Mouse (Mus musculus) liver, embryonic 12.5 days (tissue): ENCODE data around the gene 4931406P16Rik. TPM values are rescaled to one million over a fixed set of nuclear protein-coding genes. Genes with fewer than 3 reads are reported as not detected.

Experiments
- ATAC-seq: fragments of 200-750 bp; cut with Nextera tagmentation; 2 replicates; pipeline ENCODE4 v1.8.0; 2017; ENCODE audit warnings: moderate number of reproducible peaks, mild to moderate bottlenecking, moderate library complexity
- H3K27ac ChIP-seq: fragments of 300-500 bp; sonication (generic); 2 replicates; pipeline ENCODE4 v1.5.1; 2016; ENCODE audit warnings: mild to moderate bottlenecking
- H3K27me3 ChIP-seq: fragments of 300-500 bp; sonication (generic); replicated peaks from 2 replicates; pipeline ENCODE4 v1.6.1; 2016; ENCODE audit warnings: mild to moderate bottlenecking, moderate library complexity
- H3K36me3 ChIP-seq: fragments of 300-500 bp; sonication (generic); 2 replicates; pipeline ENCODE4 v1.6.1; 2016; ENCODE audit warnings: mild to moderate bottlenecking, moderate library complexity
- H3K4me1 ChIP-seq: fragments of 300-500 bp; sonication (generic); 2 replicates; pipeline ENCODE4 v1.6.1; 2016
- H3K4me2 ChIP-seq: fragments of 300-500 bp; sonication (generic); 2 replicates; pipeline ENCODE4 v1.6.1; 2016; ENCODE audit warnings: mild to moderate bottlenecking, moderate library complexity
- H3K4me3 ChIP-seq: fragments of 300-500 bp; sonication (generic); 2 replicates; pipeline ENCODE4 v1.5.1; 2016; ENCODE audit warnings: mild to moderate bottlenecking, moderate library complexity
- H3K9ac ChIP-seq: fragments of 300-500 bp; sonication (generic); 2 replicates; pipeline ENCODE4 v1.6.1; 2016; ENCODE audit warnings: mild to moderate bottlenecking, moderate library complexity
- H3K9me3 ChIP-seq: fragments of 300-500 bp; sonication (generic); replicated peaks from 2 replicates; pipeline ENCODE4 v1.6.1; 2016; ENCODE audit warnings: mild to moderate bottlenecking, moderate library complexity
- WGBS: fragments of 180-500 bp; shearing (Covaris S2); methylation state at CpG from one replicate; pipeline ENCODE4 v1.1.7; 2016; ENCODE audit not compliant: insufficient replicate concordance; 5-methylcytosine and 5-hydroxymethylcytosine counted together
- polyA plus RNA-seq: library from polyadenylated mRNA; unstranded; fragments of >200 nt; fragmentation: Nextera tagmentation; extraction: Ambion mirVana; gene quantifications from 2 replicates; pipeline ENCODE4 v1.2.1, GENCODE M21; 2016

4931406P16Rik gene
- polyA plus RNA-seq = 19.6 and 22.0 TPM in 2 replicates

GRCm38 (mm10) chr7:34313443-34313875 is at the start of gene 4931406P16Rik:
TSS of gene 4931406P16Rik (minus strand) at chr7:34313551.
- H3K9ac ChIP-seq = peak within 1 kb of the TSS; percentile 94
- under 1% methylated on average over 31 of the region's 41 CpGs for WGBS
- peak within 1 kb of the TSS; percentile 87 for H3K4me3 ChIP-seq
- peaks cover 11% of the 10 kb centered on the region for H3K36me3 ChIP-seq
- H3K9me3 ChIP-seq = no peaks in the 10 kb centered on the region
- peak within 1 kb of the TSS; percentile 97 for H3K27ac ChIP-seq
- peaks cover 36% of the 10 kb centered on the region for H3K4me1 ChIP-seq
- H3K27me3 ChIP-seq = no peaks in the 10 kb centered on the region
- peak; percentile 85 for ATAC-seq
- peak within 1 kb of the TSS; percentile 89 for H3K4me2 ChIP-seq

- 96% methylated on average over 4 of the region's 4 CpGs for WGBS
- H3K36me3 ChIP-seq = peaks cover 85% of the 10 kb centered on the region
Measured at GRCm38 (mm10) chr7:34355629-34356028, 42.3 kb upstream of the 4931406P16Rik start.

DNA sequence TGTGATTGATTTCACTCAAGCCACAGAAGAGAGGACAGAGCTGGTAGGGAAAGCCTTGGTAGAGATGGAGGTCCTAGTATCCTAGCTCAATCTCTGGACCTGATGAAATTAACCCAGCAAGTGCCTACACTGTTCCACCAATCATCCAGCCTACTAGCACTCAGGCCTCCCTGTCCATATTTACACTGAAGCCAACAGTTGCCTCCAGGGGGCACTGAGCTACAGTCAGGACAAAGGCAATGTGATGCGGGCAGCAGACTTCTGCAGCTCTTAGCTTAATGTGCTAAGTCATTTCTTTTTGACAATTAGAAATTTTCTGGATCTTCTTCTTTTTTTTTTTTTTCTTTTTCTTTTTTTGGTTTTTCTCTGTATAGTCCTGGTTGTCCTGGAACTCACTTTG is 38.6 kb upstream of the 4931406P16Rik start:
- 94% methylated on average over 1 of the region's 1 CpGs for WGBS
- Histone ChIP-seq H3K27ac (no peak overlapping the region), H3K4me1 (peaks cover 7% of the 10 kb centered on the region; the same call in 1 of the 2 replicates), H3K36me3 (peaks cover 97% of the 10 kb centered on the region), H3K9ac (no peak overlapping the region), H3K9me3 (no peaks in the 10 kb centered on the region), H3K4me2 (no peak overlapping the region), H3K4me3 (no peak overlapping the region), H3K27me3 (no peaks in the 10 kb centered on the region)
- no peak for ATAC-seq

More at GRCm38 (mm10) chr7:34355629-34356028, 42.3 kb upstream of the 4931406P16Rik start:
- Histone ChIP-seq H3K4me1 (no peaks in the 10 kb centered on the region), H3K27ac (no peak overlapping the region), H3K4me3 (no peak overlapping the region), H3K9ac (no peak overlapping the region), H3K9me3 (no peaks in the 10 kb centered on the region), H3K4me2 (no peak overlapping the region), H3K27me3 (no peaks in the 10 kb centered on the region)
- no peak for ATAC-seq

DNA sequence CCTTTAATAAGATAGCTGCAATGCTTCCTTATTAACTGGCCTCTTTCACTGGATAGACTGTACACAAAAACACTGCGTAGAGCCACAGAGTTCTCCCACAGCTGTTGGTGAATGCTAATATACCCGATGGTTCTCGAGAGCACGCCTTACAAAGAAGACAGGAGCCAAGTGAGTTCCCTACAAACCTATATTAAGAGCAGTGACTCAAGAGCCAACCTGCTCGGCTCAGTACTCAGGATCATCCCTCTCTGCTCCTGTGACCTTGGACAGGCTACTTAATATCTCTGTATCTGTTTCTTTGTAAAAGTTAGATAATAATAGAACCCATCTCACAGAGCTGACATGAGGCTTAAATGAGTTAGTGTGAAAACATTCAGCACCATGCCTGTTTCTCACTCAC is 36.8 kb upstream of the 4931406P16Rik start:
- Histone ChIP-seq H3K4me2 (no peak overlapping the region), H3K27ac (no peak overlapping the region), H3K4me3 (no peak overlapping the region), H3K9ac (no peak overlapping the region), H3K9me3 (no peaks in the 10 kb centered on the region), H3K4me1 (peaks cover 7% of the 10 kb centered on the region; the same call in 1 of the 2 replicates), H3K27me3 (no peaks in the 10 kb centered on the region), H3K36me3 (peaks cover 99% of the 10 kb centered on the region)
- WGBS = 95% methylated on average over 5 of the region's 5 CpGs
- ATAC-seq = no peak

DNA sequence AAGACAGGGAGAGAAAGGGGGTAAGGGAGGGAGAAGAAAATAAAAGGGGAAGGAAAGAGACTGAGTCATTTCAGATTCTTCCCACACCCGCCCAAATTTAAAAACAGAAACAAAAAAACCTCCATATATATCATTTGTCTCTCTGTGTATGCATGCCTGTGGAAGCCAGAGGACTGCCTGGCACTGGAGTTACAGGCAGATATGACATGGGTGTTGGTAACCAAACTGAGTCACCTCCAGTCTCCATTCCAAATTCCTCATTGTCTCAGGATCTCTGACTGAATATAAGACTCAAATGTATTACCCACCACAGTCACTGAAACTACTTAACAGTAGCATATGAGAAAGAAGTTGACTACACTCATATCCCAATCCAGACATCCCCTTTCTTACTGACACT is 34.7 kb upstream of the 4931406P16Rik start:
- WGBS = 54% methylated on average over 1 of the region's 1 CpGs
- H3K9ac ChIP-seq = no peak overlapping the region
- peak overlapping the region; percentile 20; the same call in 1 of the 2 replicates for H3K27ac ChIP-seq
- no peaks in the 10 kb centered on the region for H3K27me3 ChIP-seq
- no peaks in the 10 kb centered on the region for H3K9me3 ChIP-seq
- no peak overlapping the region for H3K4me2 ChIP-seq
- peaks cover 98% of the 10 kb centered on the region for H3K36me3 ChIP-seq
- no peak overlapping the region for H3K4me3 ChIP-seq
- no peak for ATAC-seq
- H3K4me1 ChIP-seq = peaks cover 7% of the 10 kb centered on the region; the same call in 1 of the 2 replicates

- Histone ChIP-seq H3K36me3 (peaks cover 98% of the 10 kb centered on the region), H3K9me3 (no peaks in the 10 kb centered on the region), H3K4me3 (no peak overlapping the region), H3K27me3 (no peaks in the 10 kb centered on the region), H3K4me2 (no peak overlapping the region), H3K9ac (no peak overlapping the region), H3K4me1 (peaks cover 7% of the 10 kb centered on the region; the same call in 1 of the 2 replicates), H3K27ac (no peak overlapping the region)
- 80% methylated on average over 3 of the region's 3 CpGs for WGBS
- no peak for ATAC-seq
Measured at GRCm38 (mm10) chr7:34347041-34347440, 33.7 kb upstream of the 4931406P16Rik start.

DNA sequence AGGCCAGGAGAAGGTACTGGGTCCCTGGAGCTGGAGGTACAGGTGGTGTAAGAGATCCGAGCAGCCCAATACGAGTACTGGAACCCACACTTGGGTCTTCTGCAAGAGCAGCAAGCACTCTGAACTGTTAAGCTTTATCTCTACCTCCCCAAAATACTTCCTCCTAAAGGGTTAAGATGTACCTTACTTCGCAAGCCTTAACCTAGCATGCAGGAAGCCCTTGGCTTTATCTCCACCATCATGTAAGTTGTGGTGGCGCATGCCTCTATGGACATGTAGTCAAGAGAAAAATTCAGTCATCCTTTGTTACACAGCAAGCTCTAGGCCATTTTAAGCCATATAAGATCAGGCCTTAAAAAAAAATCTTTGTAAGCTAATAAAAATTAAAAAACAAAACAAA is 33.2 kb upstream of the 4931406P16Rik start:
- Histone ChIP-seq H3K9me3 (no peaks in the 10 kb centered on the region), H3K4me1 (peaks cover 7% of the 10 kb centered on the region; the same call in 1 of the 2 replicates), H3K9ac (no peak overlapping the region), H3K27me3 (no peaks in the 10 kb centered on the region), H3K27ac (no peak overlapping the region), H3K4me2 (no peak overlapping the region), H3K4me3 (no peak overlapping the region), H3K36me3 (peaks cover 98% of the 10 kb centered on the region)
- ATAC-seq = no peak
- WGBS = 58% methylated on average over 4 of the region's 4 CpGs

GRCm38 (mm10) chr7:34342040-34342793 is 28.9 kb upstream of the 4931406P16Rik start:
- ATAC-seq = no peak
- Histone ChIP-seq H3K9me3 (no peaks in the 10 kb centered on the region), H3K4me2 (no peak overlapping the region), H3K36me3 (peaks cover 83% of the 10 kb centered on the region), H3K27me3 (no peaks in the 10 kb centered on the region), H3K4me3 (no peak overlapping the region), H3K4me1 (0 out of 2 replicates have a peak, but pooled peaks cover 7% of the 10 kb centered on the region), H3K27ac (no peak overlapping the region), H3K9ac (no peak overlapping the region)
- WGBS = 84% methylated on average over 10 of the region's 10 CpGs

- H3K9me3 ChIP-seq = 0 out of 2 replicates have a peak, but pooled peaks cover 6% of the 10 kb centered on the region
- H3K27ac ChIP-seq = no peak overlapping the region
- no peak overlapping the region for H3K4me2 ChIP-seq
- ATAC-seq = no peak
- 0 out of 2 replicates have a peak, but pooled peaks cover 7% of the 10 kb centered on the region for H3K4me1 ChIP-seq
- 80% methylated on average over 5 of the region's 5 CpGs for WGBS
- H3K9ac ChIP-seq = no peak overlapping the region
- no peak overlapping the region for H3K4me3 ChIP-seq
- H3K27me3 ChIP-seq = no peaks in the 10 kb centered on the region
- H3K36me3 ChIP-seq = peaks cover 70% of the 10 kb centered on the region
Measured at GRCm38 (mm10) chr7:34340841-34341240, 27.5 kb upstream of the 4931406P16Rik start.

DNA sequence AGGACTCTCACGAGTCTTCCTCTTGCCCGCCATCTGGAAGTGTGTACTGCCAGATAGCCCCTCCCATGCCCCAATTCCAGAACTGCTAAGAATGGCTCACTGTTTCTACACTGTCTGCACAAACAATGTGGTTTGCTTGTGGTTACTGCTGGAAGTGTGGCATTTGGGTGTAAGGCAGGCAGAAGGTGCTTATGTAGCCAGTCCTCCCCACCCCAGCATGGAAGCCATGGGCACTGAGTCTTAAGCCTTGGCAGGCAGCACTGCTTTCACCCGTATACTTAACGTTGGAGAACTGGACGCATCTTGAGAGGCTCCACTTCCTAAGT is 25.8 kb upstream of the 4931406P16Rik start:
- Histone ChIP-seq H3K4me3 (no peak overlapping the region), H3K27me3 (no peaks in the 10 kb centered on the region), H3K36me3 (peaks cover 54% of the 10 kb centered on the region), H3K27ac (no peak overlapping the region), H3K9me3 (0 out of 2 replicates have a peak, but pooled peaks cover 6% of the 10 kb centered on the region), H3K4me2 (no peak overlapping the region), H3K9ac (no peak overlapping the region), H3K4me1 (0 out of 2 replicates have a peak, but pooled peaks cover 16% of the 10 kb centered on the region)
- WGBS = 56% methylated on average over 5 of the region's 5 CpGs
- no peak for ATAC-seq

GRCm38 (mm10) chr7:34338445-34339163 is 25.3 kb upstream of the 4931406P16Rik start:
- no peak overlapping the region for H3K4me3 ChIP-seq
- no peak for ATAC-seq
- WGBS = 61% methylated on average over 9 of the region's 9 CpGs
- no peaks in the 10 kb centered on the region for H3K27me3 ChIP-seq
- no peak overlapping the region for H3K4me2 ChIP-seq
- H3K9ac ChIP-seq = no peak overlapping the region
- no peak overlapping the region for H3K27ac ChIP-seq
- H3K4me1 ChIP-seq = 0 out of 2 replicates have a peak, but pooled peaks cover 16% of the 10 kb centered on the region
- peaks cover 49% of the 10 kb centered on the region for H3K36me3 ChIP-seq
- 0 out of 2 replicates have a peak, but pooled peaks cover 6% of the 10 kb centered on the region for H3K9me3 ChIP-seq

DNA sequence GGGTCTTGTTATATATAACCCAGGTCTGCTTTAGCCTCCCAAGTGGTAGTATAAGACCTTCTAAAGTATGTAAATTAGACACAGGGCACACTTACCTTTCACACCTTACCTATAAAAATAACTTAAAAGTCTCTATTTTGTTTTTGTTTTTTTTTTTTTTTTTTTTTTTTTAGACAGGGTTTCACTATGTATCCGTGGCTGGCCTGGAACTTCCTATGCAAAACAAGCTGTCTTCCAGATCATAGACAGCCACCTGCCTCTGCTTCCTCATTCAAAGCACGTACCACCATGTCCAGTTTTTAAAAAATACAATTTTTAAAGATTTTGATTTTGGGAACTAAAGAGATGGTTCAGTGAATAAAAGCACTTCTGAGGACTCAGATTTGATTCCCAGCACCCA is 23.9 kb upstream of the 4931406P16Rik start:
- 61% methylated on average over 2 of the region's 2 CpGs for WGBS

More for the DNA sequence above, 23.9 kb upstream of the 4931406P16Rik start:
- Histone ChIP-seq H3K9ac (no peak overlapping the region), H3K4me1 (0 out of 2 replicates have a peak, but pooled peaks cover 16% of the 10 kb centered on the region), H3K4me3 (no peak overlapping the region), H3K27me3 (no peaks in the 10 kb centered on the region), H3K4me2 (no peak overlapping the region), H3K9me3 (0 out of 2 replicates have a peak, but pooled peaks cover 6% of the 10 kb centered on the region), H3K27ac (no peak overlapping the region), H3K36me3 (peaks cover 35% of the 10 kb centered on the region)
- no peak for ATAC-seq
